Mouse (Mus musculus) embryonic facial prominence, embryonic 11.5 days (tissue): Measurements from ENCODE around the gene Spata16. TPM values are rescaled to one million over a fixed set of nuclear protein-coding genes. Genes with fewer than 3 reads are reported as not detected.

ENCODE experiments used
- ATAC-seq: fragments of 200-750 bp; cut with Nextera tagmentation; replicated peaks from 2 replicates; pipeline ENCODE4 v1.8.0; 2017; ENCODE audit warnings: low read depth; ENCODE audit not compliant: insufficient number of reproducible peaks, low FRiP score, low TSS enrichment
- DNase-seq: peaks from one replicate; pipeline ENCODE4 v3.0.0-alpha.2; 2015; ENCODE audit warnings: low spot score
- H3K27ac ChIP-seq: fragments of 300-500 bp; sonication (generic); replicated peaks from 2 replicates; pipeline ENCODE4 v1.5.1; 2014; ENCODE audit warnings: mild to moderate bottlenecking, low read depth, low read length, control low read depth
- H3K27me3 ChIP-seq: fragments of 300-500 bp; sonication (generic); 2 replicates; pipeline ENCODE4 v1.6.1; 2014; ENCODE audit warnings: mild to moderate bottlenecking, low read length, moderate library complexity, mixed read lengths; ENCODE audit not compliant: control insufficient read depth, insufficient read depth
- H3K36me3 ChIP-seq: fragments of 300-500 bp; sonication (generic); replicated peaks from 2 replicates; pipeline ENCODE4 v1.6.1; 2014; ENCODE audit warnings: low read depth, mild to moderate bottlenecking, low read length, moderate library complexity, mixed read lengths; ENCODE audit not compliant: control insufficient read depth, insufficient read depth
- H3K4me1 ChIP-seq: fragments of 300-500 bp; sonication (generic); 2 replicates; pipeline ENCODE4 v1.6.1; 2014; ENCODE audit warnings: low read length, mixed read lengths; ENCODE audit not compliant: control insufficient read depth, insufficient read depth
- H3K4me2 ChIP-seq: fragments of 300-500 bp; sonication (generic); 2 replicates; pipeline ENCODE4 v1.6.1; 2014; ENCODE audit warnings: low read depth, mild to moderate bottlenecking, control low read depth, low read length, moderate library complexity
- H3K4me3 ChIP-seq: fragments of 300-500 bp; sonication (generic); 2 replicates; pipeline ENCODE4 v1.5.1; 2014; ENCODE audit warnings: low read depth, low read length, control low read depth
- H3K9ac ChIP-seq: fragments of 300-500 bp; sonication (generic); replicated peaks from 2 replicates; pipeline ENCODE4 v1.6.1; 2014; ENCODE audit warnings: mild to moderate bottlenecking, control low read depth, low read length
- H3K9me3 ChIP-seq: fragments of 300-500 bp; sonication (generic); replicated peaks from 2 replicates; pipeline ENCODE4 v1.6.1; 2016; ENCODE audit warnings: mild to moderate bottlenecking, low read length, inconsistent platforms, mixed read lengths; ENCODE audit not compliant: control insufficient read depth
- WGBS: fragments of 180-500 bp; shearing (Covaris S2); extraction: QIAGEN DNeasy Blood & Tissue Kit; methylation state at CpG from one replicate; pipeline ENCODE4 v1.1.7; 2014; 5-methylcytosine and 5-hydroxymethylcytosine counted together
- polyA plus RNA-seq: library from polyadenylated mRNA; unstranded; fragments of >200 nt; fragmentation: Nextera tagmentation; extraction: Ambion mirVana; gene quantifications from 2 replicates; pipeline ENCODE4 v1.2.1, GENCODE M21; 2014

Gene Spata16
- polyA plus RNA-seq, 1 experiment from 2014 or later, result not detected

DNA sequence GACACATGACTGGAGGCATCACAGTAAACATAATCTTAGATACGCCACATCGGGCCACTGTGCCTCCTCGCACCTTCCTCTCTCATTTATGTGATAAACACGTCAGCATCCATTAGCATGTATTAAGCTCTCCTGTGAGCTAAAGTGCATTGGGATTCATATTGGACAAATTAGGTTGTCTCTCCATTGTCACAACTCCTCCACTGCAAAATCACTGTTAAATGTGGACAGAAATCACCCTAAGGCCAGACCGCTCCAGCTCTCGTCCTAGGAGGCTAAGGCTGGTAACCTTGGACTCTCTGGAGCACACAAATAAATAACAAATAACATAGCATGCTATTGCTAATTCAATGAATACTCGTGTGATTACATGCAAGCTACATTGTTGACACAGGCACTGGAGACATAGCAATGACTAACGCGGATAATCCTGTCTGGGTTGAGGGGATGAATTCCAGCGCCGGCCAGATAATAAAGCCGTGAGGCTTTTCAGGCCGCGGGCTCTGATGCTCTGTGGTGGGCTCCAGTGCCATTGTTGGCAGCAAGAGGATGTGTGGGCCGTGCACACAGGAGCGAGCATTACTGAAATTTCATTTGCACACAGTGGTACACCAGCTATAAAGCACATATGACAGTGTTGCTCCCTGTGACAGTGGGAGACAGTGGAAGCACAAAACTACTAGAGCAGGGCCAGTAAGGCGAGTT is 197.8 kb downstream of the Spata16 start:
- ATAC-seq (no peak), DNase-seq (no peak)
- Histone ChIP-seq H3K27me3 (no peaks in the 10 kb centered on the region), H3K36me3 (no peaks in the 10 kb centered on the region), H3K9me3 (no peaks in the 10 kb centered on the region), H3K4me1 (no peaks in the 10 kb centered on the region), H3K4me3 (no peak overlapping the region), H3K9ac (no peak overlapping the region), H3K27ac (no peak overlapping the region), H3K4me2 (no peak overlapping the region)
- WGBS, result 89% methylated on average over 17 of the region's 17 CpGs

DNA sequence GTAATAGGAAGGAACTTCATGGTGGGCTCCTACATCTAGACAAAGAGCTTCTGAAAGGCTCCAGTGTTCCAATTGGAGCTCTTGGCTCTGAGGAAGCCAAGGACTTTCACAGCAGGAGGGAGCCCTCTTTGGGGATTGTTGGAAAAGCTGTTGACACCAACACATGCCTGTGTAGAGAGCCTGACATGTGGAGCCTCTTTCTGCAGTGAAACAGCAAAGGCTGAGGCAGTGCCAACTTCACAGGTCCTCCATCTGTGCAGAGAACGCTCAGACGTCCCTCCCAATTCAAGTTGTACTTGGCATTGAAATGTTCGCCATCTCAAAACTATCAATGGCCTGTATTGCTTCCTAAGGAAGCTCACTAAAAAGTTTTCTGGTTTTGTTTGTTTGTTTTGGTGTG is 207.6 kb downstream of the Spata16 start:
- H3K36me3 ChIP-seq, result no peaks in the 10 kb centered on the region
- DNase-seq (no peak), ATAC-seq (no peak)
- no peak overlapping the region for H3K27ac ChIP-seq
- 86% methylated on average over 3 of the region's 3 CpGs for WGBS
- no peaks in the 10 kb centered on the region for H3K27me3 ChIP-seq
- H3K4me1 ChIP-seq, result no peaks in the 10 kb centered on the region
- H3K9me3 ChIP-seq, result no peaks in the 10 kb centered on the region
- H3K4me2 ChIP-seq, result no peak overlapping the region
- H3K4me3 ChIP-seq, result no peak overlapping the region
- no peak overlapping the region for H3K9ac ChIP-seq

DNA sequence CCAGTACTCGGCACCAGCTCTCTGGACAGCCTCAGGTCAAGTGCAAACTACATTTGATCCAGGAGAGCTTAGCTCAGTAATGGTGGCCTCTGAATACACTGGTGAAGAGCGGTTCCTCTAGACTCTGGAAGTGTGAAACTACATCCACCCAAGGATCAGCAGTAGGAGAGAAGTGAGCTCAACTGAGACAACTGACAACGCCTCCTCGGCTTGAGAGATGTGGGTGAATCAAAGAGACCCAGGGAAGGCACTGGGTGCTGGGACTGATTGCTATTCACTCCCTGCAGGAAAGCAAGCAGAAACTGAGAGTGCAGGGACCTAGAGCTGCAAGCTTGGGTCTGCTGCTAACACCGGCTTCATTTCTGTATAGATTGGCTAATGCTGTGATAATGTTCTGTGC is 210.5 kb downstream of the Spata16 start:
- no peak overlapping the region for H3K27ac ChIP-seq
- H3K4me3 ChIP-seq, result no peak overlapping the region
- ATAC-seq, result no peak
- H3K4me2 ChIP-seq, result no peak overlapping the region
- H3K27me3 ChIP-seq, result no peaks in the 10 kb centered on the region
- H3K9ac ChIP-seq, result no peak overlapping the region
- no peaks in the 10 kb centered on the region for H3K36me3 ChIP-seq
- WGBS, result 84% methylated on average over 5 of the region's 5 CpGs
- no peak for DNase-seq
- H3K9me3 ChIP-seq, result no peaks in the 10 kb centered on the region
- H3K4me1 ChIP-seq, result no peaks in the 10 kb centered on the region

DNA sequence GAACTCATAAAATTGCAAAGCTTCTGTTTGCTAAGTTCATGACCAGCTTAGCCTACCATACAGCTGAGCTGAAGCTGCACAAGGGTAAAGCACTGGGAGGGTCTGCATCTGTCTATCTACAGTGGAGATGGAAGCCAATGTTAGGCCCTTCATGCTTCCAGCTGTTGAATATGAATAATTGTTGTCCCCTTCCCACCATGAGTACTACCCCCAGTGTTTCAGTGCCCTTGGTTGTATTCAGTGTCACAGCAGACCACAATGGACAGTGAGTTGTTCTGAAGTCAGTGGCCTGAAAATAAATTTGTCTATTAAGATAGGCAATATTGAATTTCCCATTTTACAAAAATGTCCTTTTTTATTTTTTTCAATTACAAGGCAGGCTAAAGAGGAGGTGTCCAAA is 212.8 kb downstream of the Spata16 start:
- Histone ChIP-seq H3K4me3 (no peak overlapping the region), H3K9ac (no peak overlapping the region), H3K27ac (no peak overlapping the region), H3K36me3 (no peaks in the 10 kb centered on the region), H3K4me2 (no peak overlapping the region), H3K27me3 (no peaks in the 10 kb centered on the region), H3K4me1 (no peaks in the 10 kb centered on the region), H3K9me3 (no peaks in the 10 kb centered on the region)
- no peak for DNase-seq
- ATAC-seq, result no peak

DNA sequence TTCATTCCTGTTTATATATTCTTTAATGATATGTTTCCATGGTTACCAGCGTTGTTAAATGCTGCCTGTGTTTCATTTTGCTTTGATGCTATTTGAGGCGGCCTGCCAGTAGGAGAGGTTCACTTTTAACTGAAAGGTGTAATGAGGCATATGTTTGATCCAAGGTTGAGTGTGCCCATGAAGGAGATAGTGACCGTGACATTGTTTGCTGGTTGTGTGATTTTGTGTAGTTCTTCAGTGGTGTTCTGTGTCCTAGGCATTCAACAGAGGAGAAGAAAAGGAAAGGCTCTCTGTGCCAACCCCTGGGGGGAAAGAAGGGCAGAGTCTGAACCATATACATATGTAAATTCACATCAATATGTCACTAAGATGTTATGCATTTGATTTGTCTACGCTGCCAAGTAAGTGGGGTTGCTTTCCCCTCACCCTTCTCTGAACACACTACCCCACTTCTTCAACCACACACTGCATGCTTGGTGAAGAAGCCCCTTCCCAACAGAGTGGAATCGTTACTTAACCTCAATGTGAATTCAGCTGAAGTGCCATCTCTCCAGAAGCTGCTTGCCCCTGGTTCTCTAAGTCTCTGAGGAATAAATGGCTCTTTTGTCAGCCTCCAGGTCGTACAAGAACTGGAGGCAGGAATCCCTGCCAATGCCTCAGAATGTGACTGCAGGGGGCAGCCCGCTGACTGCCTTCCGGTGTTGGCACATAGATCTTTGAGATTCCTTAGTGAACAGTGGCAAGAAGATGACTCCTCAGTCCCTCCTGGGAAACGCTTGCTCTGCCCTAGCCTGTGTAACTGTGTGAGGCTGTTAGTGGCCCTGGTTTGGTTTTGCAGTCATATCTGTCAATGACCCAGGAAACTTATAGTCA is 213.5 kb downstream of the Spata16 start:
- Histone ChIP-seq H3K4me3 (no peak overlapping the region), H3K9ac (no peak overlapping the region), H3K4me1 (no peaks in the 10 kb centered on the region), H3K27me3 (no peaks in the 10 kb centered on the region), H3K36me3 (no peaks in the 10 kb centered on the region), H3K4me2 (no peak overlapping the region), H3K27ac (no peak overlapping the region), H3K9me3 (no peaks in the 10 kb centered on the region)
- 47% methylated on average over 9 of the region's 9 CpGs for WGBS
- ATAC-seq, result no peak
- no peak for DNase-seq

DNA sequence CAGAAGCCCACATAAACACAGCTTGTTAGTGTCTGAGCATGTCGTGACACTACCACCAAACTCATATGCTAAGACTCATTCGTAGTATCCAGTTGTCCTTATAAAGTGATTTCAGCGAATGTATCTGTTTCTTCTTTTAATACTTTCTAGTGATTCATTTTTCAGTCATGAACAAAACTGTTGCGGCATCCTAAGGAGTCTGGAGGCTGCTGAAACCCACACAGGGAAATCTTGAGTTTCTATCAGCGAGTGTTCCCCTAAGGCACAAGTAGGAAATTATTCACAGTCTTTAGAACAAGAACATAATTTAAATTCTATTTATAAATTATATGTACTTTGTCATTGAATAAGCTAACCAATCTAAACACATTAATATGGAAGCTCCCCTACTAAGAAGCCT is 216.1 kb downstream of the Spata16 start:
- H3K27me3 ChIP-seq, result no peaks in the 10 kb centered on the region
- no peaks in the 10 kb centered on the region for H3K36me3 ChIP-seq
- no peaks in the 10 kb centered on the region for H3K4me1 ChIP-seq
- DNase-seq, result no peak
- no peak overlapping the region for H3K9ac ChIP-seq
- no peaks in the 10 kb centered on the region for H3K9me3 ChIP-seq
- WGBS, result 90% methylated on average over 5 of the region's 5 CpGs
- H3K4me3 ChIP-seq, result no peak overlapping the region
- no peak overlapping the region for H3K4me2 ChIP-seq
- no peak for ATAC-seq
- no peak overlapping the region for H3K27ac ChIP-seq

DNA sequence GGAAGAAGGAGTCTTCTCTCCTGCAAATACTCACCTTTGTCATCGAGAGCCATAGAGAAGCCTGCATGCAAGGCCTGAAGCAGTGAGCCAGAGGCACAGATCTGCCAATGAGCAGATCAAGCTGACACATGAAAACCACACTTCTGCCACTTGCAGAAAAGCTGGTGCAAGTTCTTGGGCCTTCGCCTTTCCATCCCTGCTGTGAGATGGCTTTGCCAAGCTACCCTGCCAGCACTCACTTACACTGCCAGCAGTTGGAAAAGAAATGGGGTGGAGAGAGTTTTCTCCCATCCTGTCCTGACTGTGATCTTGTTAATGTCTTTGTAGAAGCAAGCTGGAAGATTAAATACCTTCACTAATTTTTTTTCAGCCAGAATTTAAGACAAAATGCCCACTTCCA is 237.3 kb downstream of the Spata16 start:
- H3K36me3 ChIP-seq, result no peaks in the 10 kb centered on the region
- no peaks in the 10 kb centered on the region for H3K27me3 ChIP-seq
- no peak for DNase-seq
- H3K9me3 ChIP-seq, result no peaks in the 10 kb centered on the region
- H3K27ac ChIP-seq, result no peak overlapping the region
- no peak for ATAC-seq
- H3K4me3 ChIP-seq, result no peak overlapping the region
- H3K4me1 ChIP-seq, result no peaks in the 10 kb centered on the region
- no peak overlapping the region for H3K9ac ChIP-seq
- WGBS, result 77% methylated on average over 2 of the region's 2 CpGs
- H3K4me2 ChIP-seq, result no peak overlapping the region

DNA sequence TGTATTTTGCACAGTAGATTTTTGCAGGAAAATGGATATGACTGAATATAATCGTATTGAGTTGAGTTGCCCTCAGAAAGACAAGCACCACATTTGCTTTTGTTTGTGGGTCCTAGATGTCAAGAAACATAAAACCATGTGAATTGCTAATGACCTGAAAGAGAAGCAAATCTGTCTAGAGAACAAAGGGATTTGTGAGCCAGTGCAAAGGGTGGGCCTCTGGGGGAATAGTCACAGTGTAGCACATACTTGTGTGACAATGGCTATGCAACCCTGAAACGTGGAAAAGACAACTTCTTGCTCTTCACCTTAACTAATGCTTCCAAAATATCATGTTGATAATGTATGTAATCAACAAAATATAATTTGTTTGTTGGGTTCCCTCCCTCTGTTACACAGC is 239.9 kb downstream of the Spata16 start:
- 65% methylated on average over 2 of the region's 2 CpGs for WGBS
- H3K9ac ChIP-seq, result no peak overlapping the region
- ATAC-seq (no peak), DNase-seq (no peak)
- no peaks in the 10 kb centered on the region for H3K27me3 ChIP-seq
- H3K4me2 ChIP-seq, result no peak overlapping the region
- no peaks in the 10 kb centered on the region for H3K36me3 ChIP-seq
- no peaks in the 10 kb centered on the region for H3K4me1 ChIP-seq
- no peaks in the 10 kb centered on the region for H3K9me3 ChIP-seq
- H3K4me3 ChIP-seq, result no peak overlapping the region
- H3K27ac ChIP-seq, result no peak overlapping the region
